Mouse (Mus musculus) left cerebral cortex, postnatal 25 days (tissue): Measurements from ENCODE around the gene Spata1. TPM values are rescaled to one million over a fixed set of nuclear protein-coding genes. Genes with fewer than 3 reads are reported as not detected.

Source experiments
- DNase-seq, 2 experiments: peaks; one replicate each; pipeline ENCODE4 v3.0.0; 2022; ENCODE audit warnings: low spot score in 2 of 2, mixed read lengths in 1 of 2
- intact Hi-C: fragments of 180-260 bp; cut with DNase I; formaldehyde crosslinking; loops from one replicate; pipeline ENCODE4 v1.15.1; 2025
- total RNA-seq, 2 experiments: library from RNA; stranded (reverse); gene quantifications; 2 replicates each; pipeline ENCODE4 v1.2.3; 2021

Gene Spata1
- total RNA-seq, 2 experiments from 2014 or later, result 4.0 to 6.7 TPM

- no peak for DNase-seq
Measured at GRCm38 (mm10) chr3:146425902-146426301, 73.7 kb downstream of the Spata1 start.

GRCm38 (mm10) chr3:146424306-146424900 lies 75.2 kb downstream of the Spata1 start:
- intact Hi-C loops, result no loop called here

More at GRCm38 (mm10) chr3:146425902-146426301, 73.7 kb downstream of the Spata1 start:
- intact Hi-C loops, result no loop called here

GRCm38 (mm10) chr3:146423710-146424109 lies 75.8 kb downstream of the Spata1 start:
- DNase-seq, result no peak
- intact Hi-C loops, result no loop called here

More at GRCm38 (mm10) chr3:146424306-146424900, 75.2 kb downstream of the Spata1 start:
- DNase-seq, result no peak

GRCm38 (mm10) chr3:146421787-146422186 lies 77.8 kb downstream of the Spata1 start:
- intact Hi-C loops, result no loop called here
- DNase-seq, result no peak

- DNase-seq, result no peak
- intact Hi-C loops, result no loop called here
Measured at GRCm38 (mm10) chr3:146419992-146420537, 79.5 kb downstream of the Spata1 start.

- DNase-seq, result no peak
- intact Hi-C loops, result no loop called here
Measured at GRCm38 (mm10) chr3:146419534-146419933, 80.0 kb downstream of the Spata1 start.

- DNase-seq, result no peak
- intact Hi-C loops, result no loop called here
Measured at GRCm38 (mm10) chr3:146418901-146419300, 80.7 kb downstream of the Spata1 start.

- no peak for DNase-seq
- intact Hi-C loops, result no loop called here
Measured at GRCm38 (mm10) chr3:146417873-146418272, 81.7 kb downstream of the Spata1 start.

- no peak for DNase-seq
- intact Hi-C loops, result no loop called here
Measured at GRCm38 (mm10) chr3:146414555-146414954, 85.0 kb downstream of the Spata1 start.

GRCm38 (mm10) chr3:146413992-146414391 lies 85.6 kb downstream of the Spata1 start:
- intact Hi-C loops, result no loop called here
- no peak for DNase-seq

- intact Hi-C loops, result no loop called here
- peak in 1 of 2 experiments; percentile 62 for DNase-seq
Measured at GRCm38 (mm10) chr3:146413016-146413415, 86.5 kb downstream of the Spata1 start.

GRCm38 (mm10) chr3:146412480-146412879 lies 87.1 kb downstream of the Spata1 start:
- DNase-seq, result no peak
- intact Hi-C loops, result no loop called here

GRCm38 (mm10) chr3:146412008-146412407 lies 87.5 kb downstream of the Spata1 start:
- no peak for DNase-seq
- intact Hi-C loops, result no loop called here

- DNase-seq, result no peak
- intact Hi-C loops, result no loop called here
Measured at GRCm38 (mm10) chr3:146410114-146410513, 89.4 kb downstream of the Spata1 start.

Other genes starting within 250 kb of the Spata1 start
- gene Ssx2ip, start 95.1 kb downstream of the Spata1 start, total RNA-seq, result 10 to 100 TPM; 97.0 to 97.3 TPM
- 1 to 10 TPM; 6.3 to 8.4 TPM for gene Ctbs, start 50.0 kb downstream of the Spata1 start, total RNA-seq
- gene Gng5, start 54 bp upstream of the Spata1 start, total RNA-seq, result 10 to 100 TPM; 47.3 to 49.9 TPM
- 10 to 100 TPM; 15.7 to 18.5 TPM for gene Rpf1, start 21.7 kb upstream of the Spata1 start, total RNA-seq
- under 1 TPM; 0.39 to 0.80 TPM for gene Uox, start 70.7 kb upstream of the Spata1 start, total RNA-seq
- gene Dnase2b, start 115.8 kb upstream of the Spata1 start, total RNA-seq, result not detected
- gene 4930503B20Rik, start 151.6 kb upstream of the Spata1 start, total RNA-seq, result under 1 TPM in 1 of 2 experiments, not detected in 1; 0.37 TPM
- 1 to 10 TPM in 1 of 2 experiments, not detected in 1; 1.1 TPM for gene Samd13, start 185.8 kb upstream of the Spata1 start, total RNA-seq